Mouse (Mus musculus) liver, postnatal 0 days (tissue): ENCODE measurements at regions not wholly inside any gene's neighbourhood (a gene's known extent, or its start where the extent isn't known, plus 50 kb on each side); places are given as distances from the start of the nearest gene placed in this dataset.

Experiments
- CTCF ChIP-seq: sonication (generic); IDR thresholded peaks from 2 replicates; pipeline ENCODE4 v1.5.1; 2016; ENCODE audit warnings: antibody characterized with exemption, low read depth
- EP300 ChIP-seq: IDR thresholded peaks from 2 replicates; pipeline ENCODE4 v1.6.1; 2016; ENCODE audit warnings: antibody characterized with exemption, low read depth, mild to moderate bottlenecking

DNA sequence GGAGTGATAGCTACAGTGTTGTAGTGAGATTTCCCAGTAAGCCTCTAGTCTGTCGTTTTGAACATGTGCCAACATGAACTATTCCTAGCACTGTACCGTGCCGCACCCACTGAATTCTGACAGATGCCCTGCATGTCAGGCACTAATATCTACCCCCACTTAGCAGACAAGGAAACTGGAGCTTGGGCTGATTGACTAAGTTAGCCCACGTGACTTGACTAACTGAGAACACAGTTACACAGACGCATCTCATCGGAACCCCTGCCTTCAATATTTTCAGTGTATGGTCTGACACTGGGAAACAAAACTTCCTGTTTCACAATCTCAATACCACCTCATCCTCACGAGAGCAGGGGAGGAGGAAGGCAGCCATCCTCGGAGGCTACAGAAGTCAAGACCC lies 72.9 kb upstream of the Ahi1 start:
- TF ChIP-seq CTCF (no peak), EP300 (no peak)
